Mouse (Mus musculus) lung, postnatal 0 days (tissue): ENCODE measurements at regions not wholly inside any gene's neighbourhood (a gene's known extent, or its start where the extent isn't known, plus 50 kb on each side); places are given as distances from the start of the nearest gene placed in this dataset.

Experiments
- CTCF ChIP-seq: IDR thresholded peaks from 2 replicates; pipeline ENCODE4 v1.5.1; 2016; ENCODE audit warnings: antibody characterized with exemption, mild to moderate bottlenecking
- EP300 ChIP-seq: IDR thresholded peaks from 2 replicates; pipeline ENCODE4 v1.6.1; 2016; ENCODE audit warnings: antibody characterized with exemption, mild to moderate bottlenecking, control low read depth

DNA sequence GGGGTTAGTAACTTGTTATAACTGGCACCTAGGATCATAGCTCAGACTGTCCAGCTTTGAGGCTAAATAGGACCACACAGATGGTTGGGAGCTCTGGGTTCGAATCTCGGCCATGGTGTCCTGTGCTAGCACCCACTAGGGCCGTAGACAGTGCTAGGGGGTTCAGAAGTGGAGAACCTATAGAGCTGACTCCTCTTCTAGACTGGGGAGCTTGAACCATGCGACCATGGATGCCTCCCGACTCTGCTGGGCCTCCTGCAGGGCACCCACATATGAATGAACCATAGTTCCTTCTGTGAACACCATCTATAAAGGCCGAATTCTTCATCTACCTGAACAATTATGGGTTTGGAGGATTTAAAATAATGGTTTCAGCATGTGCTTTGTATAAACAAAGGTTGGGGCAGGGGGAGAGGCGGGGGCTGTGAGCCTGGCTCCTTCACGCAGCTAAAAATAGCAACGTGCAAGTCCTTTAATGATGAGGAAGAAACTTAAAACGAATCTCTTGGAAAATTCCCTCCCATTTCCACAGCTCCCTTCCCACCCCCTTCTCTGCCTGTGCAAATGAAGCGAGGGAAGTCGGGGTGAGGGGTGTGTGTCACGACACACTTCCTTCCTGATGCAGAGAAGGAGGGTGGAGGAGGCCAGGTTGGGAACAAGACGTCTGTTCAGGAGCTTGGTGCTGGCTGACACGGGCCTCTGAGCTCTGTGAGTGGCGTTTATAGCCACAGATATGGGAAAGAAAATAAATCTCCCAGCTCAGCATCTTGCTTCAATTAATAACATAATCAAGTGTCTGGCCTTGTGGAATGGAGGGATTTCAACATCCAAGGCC lies 71.6 kb downstream of the Syf2 start:
- TF ChIP-seq CTCF (no peak), EP300 (no peak)
